Mouse (Mus musculus) left cerebral cortex, adult 11 months (tissue): ENCODE measurements at regions not wholly inside any gene's neighbourhood (a gene's known extent, or its start where the extent isn't known, plus 50 kb on each side); places are given as distances from the start of the nearest gene placed in this dataset.

ENCODE experiments used
- DNase-seq: peaks from one replicate; pipeline ENCODE4 v3.0.0; 2022; ENCODE audit warnings: low spot score

DNA sequence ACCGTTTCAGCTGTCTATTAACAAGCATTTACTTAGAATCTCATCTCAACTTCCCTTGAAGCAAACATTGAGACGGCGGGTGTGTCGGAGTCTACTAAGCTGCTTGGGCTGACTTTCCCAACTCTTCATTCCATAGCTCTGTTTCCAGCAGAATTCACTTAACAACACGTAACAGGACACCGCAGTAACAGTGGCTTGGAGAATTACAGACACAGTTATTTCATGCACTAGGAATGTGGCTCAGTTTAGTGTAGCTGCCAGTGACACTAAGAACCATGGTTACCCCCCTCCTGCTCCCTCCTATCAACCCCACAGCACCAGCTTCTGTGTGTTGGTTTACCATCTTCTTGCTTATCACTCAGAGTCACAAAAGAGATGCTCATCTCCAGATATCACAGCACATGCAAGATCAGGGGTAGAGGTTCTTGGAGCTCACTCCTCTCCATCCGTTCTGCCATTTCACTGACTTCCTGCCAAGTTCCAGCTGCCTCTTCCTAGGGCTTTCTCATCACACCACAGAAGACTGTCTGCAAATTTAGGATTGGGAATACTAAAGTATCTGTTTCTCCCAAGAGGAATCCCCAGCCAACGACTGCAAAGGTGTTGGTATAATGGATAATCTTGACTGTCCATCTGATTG lies 90.7 kb downstream of the Banf2 start:
- DNase-seq = no peak

DNA sequence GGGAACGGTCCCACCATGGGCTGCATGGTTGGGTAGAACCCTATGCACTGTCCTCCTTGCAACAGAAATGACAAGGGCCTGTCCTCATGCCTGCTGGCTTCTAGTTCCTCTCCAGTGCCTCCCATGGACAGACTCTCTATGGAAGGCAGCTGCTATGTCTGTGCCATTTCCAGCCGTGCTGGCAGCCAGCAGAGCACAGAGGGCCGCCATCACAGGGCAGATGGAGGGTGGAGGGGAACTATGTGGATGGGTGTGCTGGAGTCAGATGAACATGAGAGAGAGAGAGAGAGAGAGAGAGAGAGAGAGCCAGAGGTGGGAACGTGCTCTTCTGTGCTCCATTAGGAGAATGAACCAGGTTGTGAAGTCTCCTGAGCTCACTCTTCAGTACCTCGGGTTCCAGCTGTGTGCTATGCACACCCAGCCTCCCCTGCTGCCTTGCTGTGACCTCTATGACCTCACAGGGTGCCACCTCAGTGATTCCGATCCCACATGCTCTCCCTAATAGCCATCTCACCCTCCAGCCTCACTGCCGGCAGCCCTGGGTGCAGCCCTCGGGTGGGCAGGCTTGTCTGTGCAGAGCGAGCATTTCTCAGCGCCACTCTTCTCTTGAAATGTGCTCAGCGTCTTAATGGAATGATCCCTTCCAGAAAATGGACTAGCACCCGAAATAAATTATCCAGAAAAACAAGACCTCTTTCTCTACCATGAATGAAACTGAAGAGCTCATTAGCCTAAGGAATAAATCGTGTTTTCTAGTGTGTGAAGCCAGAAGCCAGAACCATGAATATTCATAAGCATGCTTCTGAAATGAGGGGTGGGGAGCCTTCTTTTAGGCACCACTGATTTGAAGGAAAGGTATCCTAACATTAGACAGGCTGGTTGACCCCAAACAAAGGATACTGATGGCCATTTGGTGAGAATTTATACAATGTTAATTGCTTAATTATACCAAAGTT lies 94.5 kb downstream of the Banf2 start:
- no peak for DNase-seq

DNA sequence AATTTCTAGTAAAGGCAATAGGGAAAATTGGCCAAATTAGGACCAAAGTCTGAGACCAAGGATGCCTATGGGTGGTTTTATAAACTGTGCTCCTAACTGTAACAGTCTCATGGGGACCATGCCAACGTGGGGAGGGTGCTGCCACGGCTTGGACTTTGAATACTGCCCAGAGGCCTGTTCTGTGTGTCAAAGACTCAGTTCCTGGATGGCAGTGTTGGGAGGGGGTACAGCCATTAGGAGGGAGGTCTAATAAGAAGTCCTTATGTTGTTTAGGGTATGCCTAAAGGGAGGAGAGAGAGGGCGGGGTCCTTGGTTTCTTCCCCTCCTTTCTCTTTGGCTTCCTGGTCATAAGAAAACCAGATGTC lies 95.2 kb downstream of the Banf2 start:
- no peak for DNase-seq

DNA sequence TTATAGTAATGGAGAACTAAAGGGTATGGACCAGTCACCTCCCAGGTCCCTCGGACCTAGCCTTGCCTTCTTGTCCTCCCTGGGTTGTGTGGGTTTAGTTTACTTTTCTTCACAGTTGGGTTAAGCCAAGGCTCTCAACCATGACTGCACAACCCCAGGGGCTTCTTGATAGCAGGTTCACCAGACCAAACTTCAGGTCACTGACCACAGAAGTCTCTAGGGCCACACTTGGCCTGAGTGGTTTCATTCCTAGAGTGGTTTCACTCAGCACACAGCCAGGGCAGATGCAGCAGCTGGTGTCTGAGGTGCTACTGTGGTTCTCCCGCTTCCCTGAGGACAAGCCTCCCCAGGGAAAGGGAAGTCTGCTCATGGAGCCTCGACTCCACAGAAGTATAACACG lies 95.7 kb downstream of the Banf2 start:
- no peak for DNase-seq

DNA sequence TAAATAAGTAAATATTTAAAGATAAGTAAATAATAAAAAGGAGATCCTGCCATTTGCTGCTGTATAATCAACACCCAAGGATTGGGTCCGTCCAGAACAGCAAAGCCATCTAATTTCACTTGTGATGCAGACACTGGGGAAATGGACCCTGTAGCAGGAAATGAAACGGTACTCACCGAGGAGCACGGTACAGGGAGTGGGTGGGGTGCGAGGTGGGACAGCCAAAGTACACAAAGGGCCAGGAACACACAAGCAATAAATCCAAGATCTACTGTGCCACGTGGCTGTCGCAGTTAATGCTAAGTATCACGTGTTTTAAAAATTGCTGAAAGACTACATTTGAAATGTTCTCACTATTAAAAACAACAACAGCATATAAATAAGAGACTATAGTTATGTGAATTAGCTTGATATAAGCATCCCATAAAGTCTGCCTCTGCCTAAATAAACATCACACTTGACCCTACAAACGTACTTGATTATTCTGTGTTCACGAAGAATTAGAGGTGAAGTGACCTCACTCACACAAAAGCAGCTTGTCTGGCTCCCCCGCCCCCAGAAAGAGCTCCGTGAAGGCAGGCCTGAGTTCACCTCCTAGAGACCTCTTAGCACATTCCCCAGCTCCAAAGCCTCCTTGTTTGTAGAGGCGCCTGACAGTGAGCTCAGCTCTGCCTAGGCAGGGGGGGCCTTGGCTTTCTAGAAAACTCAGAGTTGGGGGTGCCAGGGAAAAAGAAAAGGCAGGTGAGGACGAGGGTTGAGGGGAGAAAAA lies 101.1 kb downstream of the Banf2 start:
- no peak for DNase-seq

DNA sequence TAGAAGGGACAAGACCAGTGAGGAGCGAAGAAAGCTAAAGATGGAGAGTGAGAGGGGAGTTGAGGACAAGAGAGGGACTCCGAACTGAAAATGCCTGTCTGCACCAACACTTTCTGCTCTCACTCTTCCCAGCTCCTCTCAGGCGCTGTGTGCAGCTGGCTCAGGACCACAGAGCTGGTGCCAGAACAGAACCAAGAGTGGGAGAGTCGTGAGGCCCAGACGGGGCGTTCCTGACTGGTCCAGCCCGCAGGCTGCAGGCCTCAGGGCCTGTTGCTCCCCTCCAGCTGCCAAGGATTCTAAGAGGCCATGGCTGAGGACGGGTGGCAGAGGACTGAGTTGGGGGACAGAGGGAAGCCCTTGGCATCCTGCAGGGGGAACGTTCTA lies 101.7 kb downstream of the Banf2 start:
- peak; percentile 18 for DNase-seq

DNA sequence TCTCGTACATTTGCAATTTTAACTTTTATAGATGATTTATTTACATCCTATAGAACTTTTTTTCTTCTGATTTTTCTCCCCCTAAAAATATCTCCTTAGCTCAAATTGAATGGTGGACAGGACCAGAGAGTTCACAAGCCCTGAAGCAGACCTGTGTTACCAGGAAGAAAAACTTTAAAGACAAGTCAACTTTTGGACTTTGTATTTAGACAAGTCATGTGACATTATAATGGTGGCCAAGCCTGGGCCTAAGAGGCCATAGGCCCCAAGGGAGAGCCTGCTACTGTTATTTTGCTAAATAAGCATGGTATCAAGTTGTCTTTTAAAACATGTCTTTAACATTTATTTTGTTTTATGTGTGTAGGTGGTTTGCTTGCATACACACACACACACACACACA lies 102.7 kb downstream of the Banf2 start:
- no peak for DNase-seq

DNA sequence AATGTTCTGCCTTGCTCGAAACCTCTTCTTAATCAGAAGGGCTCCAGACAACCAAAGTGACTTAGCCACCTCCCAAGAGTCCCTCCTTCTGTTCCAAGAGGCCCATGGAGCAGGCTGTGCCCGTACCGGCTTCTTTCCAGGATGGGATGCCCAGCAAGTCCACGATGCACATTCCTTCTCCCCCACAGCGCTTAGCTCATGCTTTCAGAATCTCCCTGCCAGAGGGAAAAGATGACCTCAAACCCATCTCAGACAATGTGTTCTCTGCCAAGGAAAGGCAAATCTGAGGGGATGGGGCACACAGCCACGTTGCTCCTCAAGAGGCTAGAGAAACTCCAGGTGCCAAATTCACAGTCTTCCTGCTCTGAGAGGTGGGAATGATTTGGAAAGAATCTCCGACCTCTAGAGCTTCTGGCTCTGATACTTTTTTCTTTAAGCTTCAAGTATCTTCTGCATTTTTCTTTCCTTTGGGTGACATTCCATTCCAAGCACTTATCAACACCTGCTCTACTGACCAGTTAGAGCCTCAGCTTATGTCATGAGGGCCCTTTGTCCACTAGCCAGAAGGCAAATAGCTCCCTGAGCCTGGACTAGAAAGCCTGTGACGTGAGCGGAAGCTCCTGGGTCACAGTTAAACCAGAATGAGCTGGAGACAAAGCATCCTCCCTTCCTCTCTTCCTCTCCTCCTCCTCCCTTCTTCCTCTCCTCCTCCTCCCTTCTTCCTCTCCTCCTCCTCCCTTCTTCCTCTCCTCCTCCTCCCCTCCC lies 110.9 kb downstream of the Banf2 start:
- DNase-seq = no peak

DNA sequence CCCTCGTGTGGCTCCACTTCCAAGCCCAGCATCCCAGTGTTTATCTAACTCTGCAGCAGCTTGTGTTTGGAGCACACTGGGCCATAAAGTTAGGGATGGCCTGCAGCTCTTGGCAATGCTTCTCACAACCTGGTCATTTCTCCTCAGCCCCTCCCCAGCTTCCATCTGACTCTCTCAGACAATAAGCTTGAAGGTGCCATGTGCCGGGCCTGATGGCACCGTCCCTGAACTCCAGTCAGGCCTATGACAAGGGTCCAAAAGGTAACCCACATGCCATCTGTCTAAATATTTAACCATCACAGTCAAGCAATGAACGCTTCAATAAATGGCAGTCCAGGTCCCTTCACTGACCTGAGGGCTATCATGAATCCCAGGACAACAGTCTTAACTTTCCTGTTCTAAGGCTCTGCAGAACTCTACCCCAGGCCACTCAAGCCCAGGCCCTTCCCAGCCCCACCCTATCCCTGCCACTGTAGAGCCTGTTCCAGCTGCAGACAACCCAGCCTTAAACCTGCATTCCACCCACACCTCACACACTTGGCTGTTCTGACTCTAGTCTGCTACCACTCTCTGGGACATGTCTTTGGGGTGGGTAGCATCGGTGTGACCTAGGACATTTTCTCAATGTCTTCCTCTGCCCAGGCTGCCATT lies 111.8 kb downstream of the Banf2 start:
- no peak for DNase-seq

DNA sequence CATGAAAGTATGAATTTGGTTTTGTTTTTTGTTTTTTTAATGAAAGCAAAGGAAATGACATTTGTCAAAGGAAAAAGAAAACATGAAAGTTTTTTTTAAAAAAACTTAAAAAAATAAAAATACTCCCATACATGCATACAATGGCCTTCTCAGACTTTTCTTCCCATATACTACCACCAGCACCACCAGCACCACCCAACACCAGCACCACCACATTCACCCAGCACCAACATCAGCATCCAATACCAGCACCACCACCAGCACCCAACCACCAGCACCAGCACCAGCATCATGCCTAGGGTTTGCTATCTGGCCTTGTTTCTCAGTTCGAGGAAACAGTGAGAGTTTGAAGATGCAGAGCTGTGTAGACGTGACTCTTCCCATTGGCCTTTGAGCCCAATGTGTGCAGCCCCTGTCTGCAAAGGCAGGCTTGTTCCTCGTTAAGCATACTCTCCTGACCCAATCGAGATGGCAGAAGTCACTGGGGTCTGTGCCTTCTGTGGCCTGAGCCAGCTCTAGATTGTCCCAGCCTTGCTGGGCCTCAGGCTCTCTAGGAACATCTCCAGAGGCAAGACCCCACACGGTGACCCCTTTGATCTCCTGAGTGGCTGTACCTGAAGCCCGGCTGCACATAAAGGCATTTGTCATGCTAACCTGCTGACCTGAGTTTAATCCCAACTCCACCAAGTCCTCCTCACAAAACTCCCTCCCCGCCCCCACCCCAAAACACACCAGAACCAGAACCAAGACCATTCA lies 113.8 kb upstream of the Mgme1 start:
- no peak for DNase-seq

DNA sequence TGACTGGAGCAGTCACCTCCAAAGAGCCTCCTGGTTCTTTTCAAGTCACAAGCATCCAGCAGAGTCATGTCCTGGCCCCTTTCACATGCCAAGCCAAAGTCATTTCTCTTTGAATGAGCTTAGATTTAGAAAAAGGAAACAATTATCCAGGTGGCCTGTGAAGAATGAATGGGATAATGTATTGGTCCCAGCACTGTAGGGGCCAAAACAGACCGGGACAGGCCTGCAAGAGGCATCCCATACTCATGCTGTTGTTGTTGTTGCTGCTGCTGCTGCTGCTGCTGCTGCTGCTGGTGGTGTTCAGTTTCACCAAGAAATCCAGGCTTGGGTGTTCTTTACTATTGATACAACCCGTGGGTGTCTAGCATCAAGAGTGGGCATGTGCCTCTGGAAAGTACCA lies 113.1 kb upstream of the Mgme1 start:
- no peak for DNase-seq

DNA sequence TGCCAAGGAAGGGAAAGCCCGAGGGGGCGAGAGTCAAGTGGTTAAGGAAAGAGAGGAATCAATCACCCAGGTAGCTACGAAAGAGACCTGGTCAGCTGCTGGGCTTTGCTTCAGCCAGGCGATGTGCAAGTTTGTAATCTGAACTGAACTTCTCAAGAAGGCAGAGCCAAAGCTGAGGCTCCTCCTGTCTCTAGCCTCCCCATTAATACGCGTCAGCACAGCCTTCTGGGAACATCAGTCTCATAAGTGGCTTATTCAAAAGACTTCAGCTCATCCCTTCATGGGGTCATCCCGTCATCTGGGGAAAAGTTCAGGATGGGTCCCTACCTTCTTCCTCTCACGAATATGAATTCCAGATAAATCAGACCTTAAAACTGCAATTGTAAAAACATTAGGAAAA lies 112.2 kb upstream of the Mgme1 start:
- DNase-seq = no peak

DNA sequence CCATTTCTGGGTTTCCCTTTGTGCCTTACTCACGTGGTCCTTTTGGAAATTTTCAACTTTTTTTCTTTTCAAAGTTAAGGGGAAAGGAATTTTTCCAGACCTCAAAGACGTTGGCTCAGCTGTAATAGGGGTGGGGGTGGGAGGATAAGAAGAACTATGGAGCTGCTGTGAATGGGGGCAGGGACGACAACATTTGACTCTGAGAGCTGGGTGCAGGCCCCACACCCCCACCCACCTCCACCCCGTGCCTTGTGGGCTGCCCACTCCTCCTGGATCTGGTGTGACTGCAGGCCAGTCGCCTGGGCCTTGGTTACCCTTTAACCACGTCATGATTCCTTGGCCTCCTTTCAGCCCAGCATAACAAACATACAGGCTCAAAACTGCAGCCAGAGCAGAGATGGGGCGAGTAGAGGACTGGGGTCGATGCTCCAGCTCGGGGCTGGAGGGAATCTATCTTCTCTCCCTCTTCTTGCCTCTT lies 110.6 kb upstream of the Mgme1 start:
- no peak for DNase-seq

DNA sequence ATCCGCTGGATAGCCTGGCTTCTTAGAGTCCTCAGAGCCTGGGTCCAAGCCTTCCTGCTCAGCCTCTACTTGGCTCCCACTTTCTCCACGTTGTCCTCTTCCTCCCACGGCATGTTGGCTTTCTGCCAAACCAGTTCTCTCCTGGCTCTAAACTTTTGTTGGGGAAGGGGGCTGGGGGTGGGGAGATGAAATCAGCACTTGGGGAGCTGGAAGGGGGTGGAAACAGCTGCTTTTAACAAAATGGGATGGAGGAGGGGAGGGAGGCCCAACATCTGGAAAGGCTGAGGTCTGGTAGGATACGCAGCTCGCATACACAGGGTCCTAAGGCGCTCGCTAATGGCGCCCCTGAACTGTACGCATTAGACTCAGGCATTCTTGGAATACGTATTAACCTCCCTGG lies 110.0 kb upstream of the Mgme1 start:
- no peak for DNase-seq

DNA sequence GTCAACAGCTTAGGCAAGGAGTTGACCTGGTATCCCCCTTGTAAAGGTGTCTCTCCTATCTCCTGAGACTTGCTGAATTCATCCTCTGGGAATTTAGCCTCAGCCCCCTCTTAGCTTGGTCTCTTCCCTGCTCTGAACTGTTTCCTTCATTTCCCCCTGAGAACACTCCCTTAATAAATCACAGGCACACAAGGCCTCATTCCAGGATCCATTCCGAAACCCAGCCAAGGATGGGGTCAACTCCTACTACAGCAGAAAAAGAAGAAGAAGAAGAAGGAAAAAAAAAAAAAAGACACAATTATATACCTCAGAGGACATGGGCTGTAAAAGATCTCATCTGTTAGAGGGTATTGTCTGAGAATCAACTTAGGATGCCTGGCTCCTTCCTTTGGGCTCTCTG lies 108.6 kb upstream of the Mgme1 start:
- DNase-seq = no peak

DNA sequence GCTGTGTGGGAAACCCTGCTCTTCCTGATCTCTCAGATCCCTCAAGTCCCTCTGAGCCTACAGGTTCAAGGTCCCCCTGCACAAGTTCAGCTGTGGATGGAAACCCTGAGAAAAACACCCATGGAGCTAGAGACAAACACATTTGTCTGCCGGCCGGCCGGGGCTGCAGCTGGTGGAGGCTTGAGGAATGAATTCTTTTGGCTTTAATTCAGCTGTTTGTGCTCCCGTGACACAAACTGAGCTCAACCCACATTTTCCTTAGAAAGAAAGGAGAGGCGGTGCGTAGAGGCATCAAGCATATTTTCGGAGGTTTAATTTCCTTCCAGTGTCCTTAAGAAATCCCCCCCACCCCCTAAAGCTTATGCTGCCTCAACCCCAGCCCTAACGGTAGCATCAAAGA lies 106.4 kb upstream of the Mgme1 start:
- DNase-seq = no peak

DNA sequence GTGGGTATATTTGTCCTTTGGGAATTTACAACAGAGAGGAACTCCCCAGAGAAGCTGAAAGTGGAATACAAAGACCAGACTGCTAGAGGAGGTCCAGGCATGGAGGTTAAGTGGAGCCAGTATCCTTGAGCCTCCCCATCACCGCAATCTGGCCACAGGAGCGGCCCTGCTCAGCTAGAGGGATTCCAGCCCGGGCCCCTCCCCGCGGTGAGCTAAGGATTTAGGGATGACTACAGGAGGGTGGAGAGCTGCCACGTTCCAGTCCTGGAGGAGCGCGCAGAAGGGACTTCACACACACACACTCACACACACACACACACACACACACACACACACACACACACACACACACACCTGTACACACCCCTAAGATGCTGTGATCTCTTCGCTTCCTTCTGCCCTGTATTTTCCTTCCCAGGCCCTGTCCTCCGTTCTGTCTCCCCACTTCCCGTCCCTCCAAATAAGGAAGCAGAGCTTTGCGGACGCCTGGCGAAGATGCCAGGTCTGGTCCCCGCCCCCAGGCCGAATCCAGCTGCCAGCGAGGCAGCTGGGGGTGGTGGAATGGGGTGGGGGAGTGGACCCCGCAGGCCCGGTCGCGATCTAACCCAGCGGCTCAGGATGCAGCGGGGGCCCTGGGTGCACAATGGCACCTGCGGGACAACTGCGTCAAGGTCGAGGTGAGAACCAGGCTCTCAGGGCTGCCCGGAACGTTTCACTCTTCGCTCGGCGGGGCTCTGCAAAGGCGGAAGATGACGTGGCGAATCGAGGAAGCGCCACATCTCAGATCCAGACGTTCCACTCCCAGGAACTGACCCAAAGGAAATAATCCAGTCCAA lies 105.3 kb upstream of the Mgme1 start:
- DNase-seq = peak; percentile 68

DNA sequence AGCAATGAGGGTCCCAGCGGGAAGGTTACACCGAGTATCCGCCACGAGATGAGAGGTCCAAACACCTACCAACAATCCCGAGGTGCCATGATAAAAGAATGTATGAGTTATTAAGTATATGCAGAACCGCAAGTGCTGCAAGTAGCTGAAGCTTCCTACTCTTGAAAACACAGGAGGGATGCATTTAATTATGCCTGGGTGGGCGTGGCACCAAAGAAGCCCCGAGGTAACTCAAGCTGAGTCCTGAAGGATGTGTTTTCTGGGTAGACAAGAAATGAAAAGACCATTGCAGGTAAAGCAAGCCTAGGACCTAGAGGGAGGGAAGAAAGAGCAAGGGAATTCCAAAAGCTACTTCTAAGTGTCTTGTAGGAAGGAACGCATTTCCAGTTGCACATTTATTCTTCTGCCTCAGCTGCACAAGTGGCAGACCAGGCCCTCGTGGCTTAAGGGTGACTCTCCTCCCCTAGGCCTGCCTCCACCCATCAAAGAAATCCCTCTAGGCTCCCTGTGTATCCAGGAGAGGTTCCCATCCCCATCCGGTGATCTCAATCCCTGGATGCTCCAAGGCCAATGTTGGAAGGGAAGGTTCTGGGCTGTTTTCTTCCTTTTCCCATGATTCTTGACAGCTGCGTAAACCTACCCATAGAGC lies 104.2 kb upstream of the Mgme1 start:
- DNase-seq = no peak

DNA sequence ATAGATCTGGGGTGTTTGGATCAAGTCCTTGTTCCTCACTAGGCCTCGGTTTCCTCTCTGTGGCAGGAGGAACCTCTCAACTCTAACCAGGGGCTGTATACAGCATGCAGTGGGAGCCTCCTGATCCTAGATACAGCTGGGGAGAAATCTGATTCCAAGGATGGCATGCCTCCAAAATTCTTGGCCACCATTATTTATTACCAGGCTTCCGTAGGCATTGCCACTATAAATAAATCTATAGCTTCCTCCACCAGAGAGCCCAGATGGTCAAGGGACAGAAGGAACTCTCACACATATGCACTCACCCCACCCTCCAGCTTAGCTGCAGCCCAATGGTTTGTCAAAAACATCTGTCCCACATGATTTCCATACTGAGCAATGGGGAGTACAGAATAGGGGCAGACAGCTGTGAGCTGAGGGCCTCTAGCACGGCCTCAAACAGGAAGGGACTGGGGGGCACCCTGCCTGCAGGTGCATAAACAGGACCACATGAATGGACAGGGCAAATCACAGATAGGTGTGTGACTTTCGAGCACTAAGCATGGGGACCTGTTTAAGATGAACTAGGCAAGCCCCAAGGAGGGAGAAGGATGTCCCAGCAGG lies 100.8 kb upstream of the Mgme1 start:
- no peak for DNase-seq
